Mouse (Mus musculus) G1E-ER4 (cell line): ENCODE measurements around the gene Cdhr2. TPM values are rescaled to one million over a fixed set of nuclear protein-coding genes. Genes with fewer than 3 reads are reported as not detected.

Experiments used
- GATA1 ChIP-seq: IDR thresholded peaks from one replicate; pipeline ENCODE4 v1.8.0; 2012; ENCODE audit warnings: low read length, inconsistent platforms
- polyA plus RNA-seq: library from polyadenylated mRNA; stranded (reverse); fragments of >175 nt; gene quantifications from 2 replicates; pipeline ENCODE4 v1.2.3, GENCODE M21; 2012

Gene Cdhr2
- polyA plus RNA-seq, 1 experiment, result not detected

- no peak for TF ChIP-seq GATA1
Observed at GRCm38 (mm10) chr13:54726131-54726530, 24.9 kb downstream of the Cdhr2 start.

- no peak for TF ChIP-seq GATA1
Observed at GRCm38 (mm10) chr13:54736931-54737330, 35.7 kb downstream of the Cdhr2 start.

- no peak for TF ChIP-seq GATA1
Observed at GRCm38 (mm10) chr13:54737488-54738212, 36.4 kb downstream of the Cdhr2 start.

- no peak for TF ChIP-seq GATA1
Observed at GRCm38 (mm10) chr13:54738213-54738601, 36.9 kb downstream of the Cdhr2 start.

- no peak for TF ChIP-seq GATA1
Observed at GRCm38 (mm10) chr13:54746110-54746509, 44.8 kb downstream of the Cdhr2 start.

- no peak for TF ChIP-seq GATA1
Observed at GRCm38 (mm10) chr13:54746896-54747295, 45.6 kb downstream of the Cdhr2 start.

- TF ChIP-seq GATA1, result no peak
Observed at GRCm38 (mm10) chr13:54748190-54748589, 46.9 kb downstream of the Cdhr2 start.

- TF ChIP-seq GATA1, result no peak
Observed at GRCm38 (mm10) chr13:54748721-54749060, 47.4 kb downstream of the Cdhr2 start.

- TF ChIP-seq GATA1, result no peak
Observed at GRCm38 (mm10) chr13:54749061-54749863, 48.0 kb downstream of the Cdhr2 start.

- no peak for TF ChIP-seq GATA1
Observed at GRCm38 (mm10) chr13:54749864-54750411, 48.7 kb downstream of the Cdhr2 start, which contains the start of gene Gprin1. Gene Gprin1, minus strand, starts transcription at chr13:54749874.

GRCm38 (mm10) chr13:54750699-54751098 is 49.4 kb downstream of the Cdhr2 start:
- TF ChIP-seq GATA1, result no peak

- TF ChIP-seq GATA1, result no peak
Observed at GRCm38 (mm10) chr13:54752656-54753055, 51.4 kb downstream of the Cdhr2 start.

GRCm38 (mm10) chr13:54753733-54754132 is 52.5 kb downstream of the Cdhr2 start:
- no peak for TF ChIP-seq GATA1

GRCm38 (mm10) chr13:54754169-54755080 is 53.2 kb downstream of the Cdhr2 start:
- no peak for TF ChIP-seq GATA1

- TF ChIP-seq GATA1, result no peak
Observed at GRCm38 (mm10) chr13:54755201-54755830, 54.1 kb downstream of the Cdhr2 start.
